Mouse (Mus musculus) lung, embryonic 14.5 days (tissue): ENCODE measurements around the gene Ube2b. TPM values are rescaled to one million over a fixed set of nuclear protein-coding genes. Genes with fewer than 3 reads are reported as not detected.
A peak's percentile ranks its signal among the peaks of the same experiment; 100 is the strongest.

Experiments
- ATAC-seq: fragments of 200-750 bp; cut with Nextera tagmentation; 2 replicates; pipeline ENCODE4 v1.8.0; 2017; ENCODE audit warnings: mild to moderate bottlenecking, moderate TSS enrichment, moderate library complexity; ENCODE audit not compliant: insufficient read depth
- DNase-seq: peaks from one replicate; pipeline ENCODE4 v3.0.0-alpha.2; 2015
- H3K27ac ChIP-seq: fragments of 300-500 bp; sonication (generic); 2 replicates; pipeline ENCODE4 v1.5.1; 2014; ENCODE audit warnings: low read depth, mild to moderate bottlenecking, moderate library complexity
- H3K27me3 ChIP-seq: fragments of 300-500 bp; sonication (generic); 2 replicates; pipeline ENCODE4 v1.6.1; 2014; ENCODE audit warnings: low read length, control low read depth; ENCODE audit not compliant: insufficient read depth
- H3K36me3 ChIP-seq: fragments of 300-500 bp; sonication (generic); 2 replicates; pipeline ENCODE4 v1.6.1; 2014; ENCODE audit warnings: control low read depth; ENCODE audit not compliant: insufficient read depth
- H3K4me1 ChIP-seq: fragments of 300-500 bp; sonication (generic); 2 replicates; pipeline ENCODE4 v1.6.1; 2014; ENCODE audit warnings: antibody characterized with exemption, control low read depth; ENCODE audit not compliant: insufficient read depth
- H3K4me2 ChIP-seq: fragments of 300-500 bp; sonication (generic); 2 replicates; pipeline ENCODE4 v1.6.1; 2014; ENCODE audit warnings: mild to moderate bottlenecking
- H3K4me3 ChIP-seq: fragments of 300-500 bp; sonication (generic); 2 replicates; pipeline ENCODE4 v1.5.1; 2014; ENCODE audit warnings: low read depth, low read length
- H3K9ac ChIP-seq: fragments of 300-500 bp; sonication (generic); 2 replicates; pipeline ENCODE4 v1.6.1; 2014
- H3K9me3 ChIP-seq: fragments of 300-500 bp; sonication (generic); 2 replicates; pipeline ENCODE4 v1.6.1; 2016; ENCODE audit warnings: low read depth, low read length, control low read depth
- CTCF ChIP-seq: IDR thresholded peaks from 2 replicates; pipeline ENCODE4 v1.5.1; 2016; ENCODE audit warnings: antibody characterized with exemption, low read depth
- WGBS: fragments of 180-500 bp; shearing (Covaris S2); extraction: QIAGEN DNeasy Blood & Tissue Kit; methylation state at CpG from one replicate; pipeline ENCODE4 v1.1.7; 2014; 5-methylcytosine and 5-hydroxymethylcytosine counted together
- polyA plus RNA-seq: library from polyadenylated mRNA; unstranded; fragments of >200 nt; fragmentation: Nextera tagmentation; extraction: Ambion mirVana; gene quantifications from 2 replicates; pipeline ENCODE4 v1.2.1, GENCODE M21; 2014

The Ube2b gene
- polyA plus RNA-seq, 1 experiment from 2014 or later: 128 TPM

- no peak overlapping the region for H3K4me2 ChIP-seq
- no peaks in the 10 kb centered on the region for H3K9me3 ChIP-seq
- no peak for DNase-seq
- no peaks in the 10 kb centered on the region for H3K4me1 ChIP-seq
- no peak overlapping the region for H3K4me3 ChIP-seq
- H3K36me3 ChIP-seq: 0 out of 2 replicates have a peak, but pooled peaks cover 4% of the 10 kb centered on the region
- 56% methylated on average over 8 of the region's 8 CpGs for WGBS
- no peaks in the 10 kb centered on the region for H3K27me3 ChIP-seq
- no peak overlapping the region for H3K9ac ChIP-seq
- no peak for ATAC-seq
- H3K27ac ChIP-seq: no peak overlapping the region
- no peak for TF ChIP-seq CTCF
These were observed 31.8 kb upstream of the Ube2b start for GRCm38 (mm10) chr11:52032356-52032755.

- Histone ChIP-seq H3K4me3 (no peak overlapping the region), H3K9me3 (no peaks in the 10 kb centered on the region), H3K4me1 (no peaks in the 10 kb centered on the region), H3K27ac (no peak overlapping the region), H3K36me3 (no peaks in the 10 kb centered on the region), H3K27me3 (no peaks in the 10 kb centered on the region), H3K4me2 (no peak overlapping the region), H3K9ac (no peak overlapping the region)
- WGBS: 59% methylated on average over 9 of the region's 9 CpGs
- ATAC-seq (no peak), DNase-seq (no peak)
- no peak for TF ChIP-seq CTCF
These were observed 17.7 kb upstream of the Ube2b start for GRCm38 (mm10) chr11:52018217-52018616.

GRCm38 (mm10) chr11:52011541-52011940 lies 11.0 kb upstream of the Ube2b start:
- TF ChIP-seq CTCF: no peak
- DNase-seq (no peak), ATAC-seq (no peak)
- no peaks in the 10 kb centered on the region for H3K36me3 ChIP-seq
- H3K4me2 ChIP-seq: no peak overlapping the region
- no peak overlapping the region for H3K9ac ChIP-seq
- no peaks in the 10 kb centered on the region for H3K9me3 ChIP-seq
- H3K27ac ChIP-seq: no peak overlapping the region
- WGBS: 80% methylated on average over 5 of the region's 5 CpGs
- no peaks in the 10 kb centered on the region for H3K4me1 ChIP-seq
- H3K27me3 ChIP-seq: no peaks in the 10 kb centered on the region
- H3K4me3 ChIP-seq: no peak overlapping the region

- Histone ChIP-seq H3K4me1 (no peaks in the 10 kb centered on the region), H3K4me2 (no peak overlapping the region), H3K27ac (no peak overlapping the region), H3K27me3 (no peaks in the 10 kb centered on the region), H3K9me3 (no peaks in the 10 kb centered on the region), H3K4me3 (no peak overlapping the region), H3K36me3 (no peaks in the 10 kb centered on the region), H3K9ac (no peak overlapping the region)
- DNase-seq (no peak), ATAC-seq (no peak)
- 84% methylated on average over 11 of the region's 11 CpGs for WGBS
- TF ChIP-seq CTCF: no peak
These were observed 10.4 kb upstream of the Ube2b start for GRCm38 (mm10) chr11:52011011-52011410.

- WGBS: 53% methylated on average over 2 of the region's 2 CpGs
- Histone ChIP-seq H3K27ac (0 out of 2 replicates have a peak overlapping the region, but pooled peaks have one; percentile 43), H3K4me1 (peaks cover 12% of the 10 kb centered on the region; the same call in 1 of the 2 replicates), H3K4me3 (no peak overlapping the region; the same call in 1 of the 2 replicates), H3K27me3 (no peaks in the 10 kb centered on the region), H3K9ac (no peak overlapping the region), H3K9me3 (no peaks in the 10 kb centered on the region), H3K4me2 (peak overlapping the region; percentile 11; the same call in 1 of the 2 replicates), H3K36me3 (no peaks in the 10 kb centered on the region)
- no peak for TF ChIP-seq CTCF
- DNase-seq (no peak), ATAC-seq (no peak)
These were observed 5.0 kb upstream of the Ube2b start for GRCm38 (mm10) chr11:52005586-52005985.

- peak within 1 kb of the TSS; percentile 72 for H3K9ac ChIP-seq
- ATAC-seq (peak; percentile 86), DNase-seq (peak; percentile 98)
- WGBS: under 1% methylated on average over 51 of the region's 51 CpGs
- H3K27ac ChIP-seq: peak within 1 kb of the TSS; percentile 93
- peak within 1 kb of the TSS; percentile 67 for H3K4me3 ChIP-seq
- H3K4me1 ChIP-seq: peaks cover 12% of the 10 kb centered on the region
- no peaks in the 10 kb centered on the region for H3K36me3 ChIP-seq
- no peaks in the 10 kb centered on the region for H3K27me3 ChIP-seq
- TF ChIP-seq CTCF: no peak
- peak within 1 kb of the TSS; percentile 75 for H3K4me2 ChIP-seq
- H3K9me3 ChIP-seq: no peaks in the 10 kb centered on the region
These were observed 3.4 kb upstream of the Ube2b start, which contains the start of gene Cdkl3 for GRCm38 (mm10) chr11:52003772-52004528. Gene Cdkl3, plus strand, starts transcription at chr11:52004221.

GRCm38 (mm10) chr11:52003505-52003771 lies 2.9 kb upstream of the Ube2b start:
- H3K27me3 ChIP-seq: no peaks in the 10 kb centered on the region
- 18% methylated on average over 4 of the region's 4 CpGs for WGBS
- no peak for TF ChIP-seq CTCF
- H3K4me2 ChIP-seq: peak overlapping the region; percentile 75
- no peak for DNase-seq
- peak overlapping the region; percentile 67 for H3K4me3 ChIP-seq
- H3K9ac ChIP-seq: peak overlapping the region; percentile 72
- H3K9me3 ChIP-seq: no peaks in the 10 kb centered on the region
- H3K36me3 ChIP-seq: 0 out of 2 replicates have a peak, but pooled peaks cover under 1% of the 10 kb centered on the region
- peak overlapping the region; percentile 93 for H3K27ac ChIP-seq
- no peak for ATAC-seq
- peaks cover 16% of the 10 kb centered on the region for H3K4me1 ChIP-seq
